Mouse (Mus musculus) retina, adult 2 months (tissue): ENCODE results near the gene Tyw5.

Source experiments
- DNase-seq: peaks from one replicate; pipeline ENCODE4 v3.0.0-alpha.2; 2012; ENCODE audit warnings: low read depth, low spot score

The Tyw5 gene

GRCm38 (mm10) chr1:57406187-57407151, at the start of gene Tyw5, which contains the start of gene Maip1:
Gene Tyw5, minus strand, starts transcription at chr1:57407101.
Gene Maip1, plus strand, starts transcription at chr1:57406328.
- peak; percentile 84 for DNase-seq

GRCm38 (mm10) chr1:57450241-57450640, 43.3 kb upstream of the Tyw5 start:
- no peak for DNase-seq

- DNase-seq = no peak
Measured at GRCm38 (mm10) chr1:57445679-57446078, 38.8 kb upstream of the Tyw5 start.

GRCm38 (mm10) chr1:57440771-57441170, 33.9 kb upstream of the Tyw5 start:
- DNase-seq = no peak

GRCm38 (mm10) chr1:57439026-57439425, 32.1 kb upstream of the Tyw5 start:
- DNase-seq = no peak

GRCm38 (mm10) chr1:57436954-57437353, 30.1 kb upstream of the Tyw5 start:
- DNase-seq = no peak

- no peak for DNase-seq
Measured at GRCm38 (mm10) chr1:57436408-57436807, 29.5 kb upstream of the Tyw5 start.

GRCm38 (mm10) chr1:57433141-57433540, 26.2 kb upstream of the Tyw5 start:
- DNase-seq = no peak

- DNase-seq = no peak
Measured at GRCm38 (mm10) chr1:57429786-57430483, 23.0 kb upstream of the Tyw5 start.

- no peak for DNase-seq
Measured at GRCm38 (mm10) chr1:57428368-57429308, 21.7 kb upstream of the Tyw5 start.

- no peak for DNase-seq
Measured at GRCm38 (mm10) chr1:57423696-57424095, 16.8 kb upstream of the Tyw5 start.

- no peak for DNase-seq
Measured at GRCm38 (mm10) chr1:57413397-57413796, 6.5 kb upstream of the Tyw5 start.

GRCm38 (mm10) chr1:57408994-57409393, 2.1 kb upstream of the Tyw5 start:
- DNase-seq = no peak

- DNase-seq = no peak
Measured at GRCm38 (mm10) chr1:57402116-57402515, 4.8 kb downstream of the Tyw5 start.

- no peak for DNase-seq
Measured at GRCm38 (mm10) chr1:57400877-57401276, 6.0 kb downstream of the Tyw5 start.

GRCm38 (mm10) chr1:57400321-57400720, 6.6 kb downstream of the Tyw5 start:
- no peak for DNase-seq

- no peak for DNase-seq
Measured at GRCm38 (mm10) chr1:57394051-57394450, 12.8 kb downstream of the Tyw5 start.

GRCm38 (mm10) chr1:57392417-57392816, 14.5 kb downstream of the Tyw5 start:
- no peak for DNase-seq

- no peak for DNase-seq
Measured at GRCm38 (mm10) chr1:57390993-57391790, 15.7 kb downstream of the Tyw5 start.

GRCm38 (mm10) chr1:57388402-57389155, 18.3 kb downstream of the Tyw5 start:
- no peak for DNase-seq
